Mouse (Mus musculus) heart, postnatal 0 days (tissue): Measurements from ENCODE around the gene Gm44502. TPM values are rescaled to one million over a fixed set of nuclear protein-coding genes. Genes with fewer than 3 reads are reported as not detected.

ENCODE experiments used
- ATAC-seq: fragments of 200-750 bp; cut with Nextera tagmentation; 2 replicates; pipeline ENCODE4 v1.8.0; 2017; ENCODE audit warnings: low read depth, moderate number of reproducible peaks, moderate library complexity; ENCODE audit not compliant: insufficient read depth
- DNase-seq: peaks from one replicate; pipeline ENCODE4 v3.0.0-alpha.2; 2016; ENCODE audit warnings: low spot score
- H3K27ac ChIP-seq: fragments of 300-500 bp; sonication (generic); 2 replicates; pipeline ENCODE4 v1.5.1; 2014; ENCODE audit warnings: low read depth, mild to moderate bottlenecking
- H3K27me3 ChIP-seq: fragments of 300-500 bp; sonication (generic); 2 replicates; pipeline ENCODE4 v1.6.1; 2014; ENCODE audit warnings: low read length, mixed read lengths; ENCODE audit not compliant: control insufficient read depth, insufficient read depth
- H3K36me3 ChIP-seq: fragments of 300-500 bp; sonication (generic); replicated peaks from 2 replicates; pipeline ENCODE4 v1.6.1; 2014; ENCODE audit warnings: low read length, mixed read lengths; ENCODE audit not compliant: control insufficient read depth, insufficient read depth
- H3K4me1 ChIP-seq: fragments of 300-500 bp; sonication (generic); 2 replicates; pipeline ENCODE4 v1.6.1; 2014; ENCODE audit warnings: antibody characterized with exemption; ENCODE audit not compliant: control insufficient read depth, insufficient read depth
- H3K4me2 ChIP-seq: fragments of 300-500 bp; sonication (generic); 2 replicates; pipeline ENCODE4 v1.6.1; 2014; ENCODE audit warnings: low read depth, mild to moderate bottlenecking, low read length, moderate library complexity
- H3K4me3 ChIP-seq: fragments of 300-500 bp; sonication (generic); 2 replicates; pipeline ENCODE4 v1.5.1; 2014; ENCODE audit warnings: low read depth, low read length
- H3K9ac ChIP-seq: fragments of 300-500 bp; sonication (generic); replicated peaks from 2 replicates; pipeline ENCODE4 v1.6.1; 2014; ENCODE audit warnings: low read depth, low read length, mixed read lengths
- H3K9me3 ChIP-seq: fragments of 300-500 bp; sonication (generic); replicated peaks from 2 replicates; pipeline ENCODE4 v1.6.1; 2016; ENCODE audit warnings: low read length; ENCODE audit not compliant: control insufficient read depth
- CTCF ChIP-seq: IDR thresholded peaks from 2 replicates; pipeline ENCODE4 v1.5.1; 2016; ENCODE audit warnings: antibody characterized with exemption, control low read depth, low read depth
- EP300 ChIP-seq: IDR thresholded peaks from 2 replicates; pipeline ENCODE4 v1.6.1; 2016; ENCODE audit warnings: antibody characterized with exemption, low read depth
- WGBS: fragments of 180-500 bp; shearing (Covaris S2); extraction: QIAGEN DNeasy Blood & Tissue Kit; methylation state at CpG from one replicate; pipeline ENCODE4 v1.1.7; 2014; 5-methylcytosine and 5-hydroxymethylcytosine counted together
- polyA plus RNA-seq: library from polyadenylated mRNA; unstranded; fragments of >200 nt; fragmentation: Nextera tagmentation; extraction: Ambion mirVana; gene quantifications from 2 replicates; pipeline ENCODE4 v1.2.1, GENCODE M21; 2015
- total RNA-seq: library from RNA; depleted of rRNA; stranded (reverse); fragments of >200 nt; gene quantifications from 2 replicates; pipeline ENCODE4 v1.2.3, GENCODE M21; 2014; ENCODE audit warnings: low replicate concordance

Gm44502 gene
- total and polyA plus RNA-seq, 2 experiments from 2014 or later, result 0.08 to 0.82 TPM

GRCm38 (mm10) chr15:89460298-89460697 lies 30.8 kb upstream of the Gm44502 start:
- DNase-seq (no peak), ATAC-seq (no peak)
- no peak overlapping the region for H3K9ac ChIP-seq
- H3K4me1 ChIP-seq, result no peaks in the 10 kb centered on the region
- no peaks in the 10 kb centered on the region for H3K9me3 ChIP-seq
- no peak for TF ChIP-seq CTCF
- TF ChIP-seq EP300, result no peak
- peaks cover 23% of the 10 kb centered on the region for H3K27me3 ChIP-seq
- H3K36me3 ChIP-seq, result no peaks in the 10 kb centered on the region
- H3K4me3 ChIP-seq, result no peak overlapping the region
- no peak overlapping the region for H3K27ac ChIP-seq
- 59% methylated on average over 9 of the region's 10 CpGs for WGBS
- no peak overlapping the region for H3K4me2 ChIP-seq

GRCm38 (mm10) chr15:89459821-89460220 lies 30.3 kb upstream of the Gm44502 start:
- H3K9me3 ChIP-seq, result no peaks in the 10 kb centered on the region
- no peaks in the 10 kb centered on the region for H3K36me3 ChIP-seq
- TF ChIP-seq CTCF, result no peak
- TF ChIP-seq EP300, result no peak
- H3K4me1 ChIP-seq, result no peaks in the 10 kb centered on the region
- no peak overlapping the region for H3K4me3 ChIP-seq
- H3K27ac ChIP-seq, result no peak overlapping the region
- H3K9ac ChIP-seq, result no peak overlapping the region
- ATAC-seq (no peak), DNase-seq (no peak)
- 65% methylated on average over 7 of the region's 7 CpGs for WGBS
- peaks cover 28% of the 10 kb centered on the region for H3K27me3 ChIP-seq
- H3K4me2 ChIP-seq, result no peak overlapping the region

- ATAC-seq, result no peak
- Histone ChIP-seq H3K4me1 (peaks cover 2% of the 10 kb centered on the region), H3K27ac (no peak overlapping the region), H3K4me2 (no peak overlapping the region), H3K9me3 (no peaks in the 10 kb centered on the region), H3K36me3 (no peaks in the 10 kb centered on the region), H3K4me3 (no peak overlapping the region), H3K9ac (no peak overlapping the region), H3K27me3 (peaks cover 37% of the 10 kb centered on the region)
- no peak for TF ChIP-seq EP300
- no peak for DNase-seq
- WGBS, result 83% methylated on average over 15 of the region's 15 CpGs
These were observed 29.4 kb upstream of the Gm44502 start for GRCm38 (mm10) chr15:89458942-89459341.

- ATAC-seq (no peak), DNase-seq (no peak)
- 56% methylated on average over 6 of the region's 6 CpGs for WGBS
- H3K9ac ChIP-seq, result no peak overlapping the region
- no peak overlapping the region for H3K27ac ChIP-seq
- no peak overlapping the region for H3K4me2 ChIP-seq
- peaks cover 48% of the 10 kb centered on the region for H3K27me3 ChIP-seq
- H3K4me1 ChIP-seq, result peaks cover 7% of the 10 kb centered on the region
- no peak for TF ChIP-seq EP300
- TF ChIP-seq CTCF, result no peak
- no peaks in the 10 kb centered on the region for H3K9me3 ChIP-seq
- no peaks in the 10 kb centered on the region for H3K36me3 ChIP-seq
- no peak overlapping the region for H3K4me3 ChIP-seq
These were observed 26.1 kb upstream of the Gm44502 start for GRCm38 (mm10) chr15:89455642-89456041.

- no peak overlapping the region for H3K27ac ChIP-seq
- no peaks in the 10 kb centered on the region for H3K36me3 ChIP-seq
- DNase-seq, result no peak
- no peak overlapping the region for H3K4me3 ChIP-seq
- H3K4me2 ChIP-seq, result no peak overlapping the region
- peaks cover 7% of the 10 kb centered on the region for H3K4me1 ChIP-seq
- TF ChIP-seq EP300 (no peak), CTCF (no peak)
- no peak overlapping the region for H3K9ac ChIP-seq
- H3K9me3 ChIP-seq, result no peaks in the 10 kb centered on the region
- peaks cover 46% of the 10 kb centered on the region for H3K27me3 ChIP-seq
- 33% methylated on average over 4 of the region's 6 CpGs for WGBS
- ATAC-seq, result no peak
These were observed 25.4 kb upstream of the Gm44502 start for GRCm38 (mm10) chr15:89454857-89455256.

GRCm38 (mm10) chr15:89453865-89454478 lies 24.5 kb upstream of the Gm44502 start, which contains the start of gene Mapk8ip2:
Mapk8ip2 (plus strand) TSS chr15:89453913.
- peak within 1 kb of the TSS; percentile 39 for H3K4me3 ChIP-seq
- H3K9me3 ChIP-seq, result no peaks in the 10 kb centered on the region
- H3K4me1 ChIP-seq, result peaks cover 7% of the 10 kb centered on the region
- no peak within 1 kb of the TSS for H3K27ac ChIP-seq
- H3K4me2 ChIP-seq, result peak within 1 kb of the TSS; percentile 66
- ATAC-seq (no peak), DNase-seq (no peak)
- H3K36me3 ChIP-seq, result no peaks in the 10 kb centered on the region
- no peak for TF ChIP-seq CTCF
- no peak for TF ChIP-seq EP300
- H3K9ac ChIP-seq, result no peak within 1 kb of the TSS
- H3K27me3 ChIP-seq, result peaks cover 46% of the 10 kb centered on the region
- 2% methylated on average over 52 of the region's 53 CpGs for WGBS
